Mouse (Mus musculus) limb, embryonic 12.5 days (tissue): ENCODE results near the gene 4933427D14Rik. TPM values are rescaled to one million over a fixed set of nuclear protein-coding genes. Genes with fewer than 3 reads are reported as not detected.

Experiments
- ATAC-seq: fragments of 200-750 bp; cut with Nextera tagmentation; 2 replicates; pipeline ENCODE4 v1.8.0; 2017; ENCODE audit warnings: low read depth, moderate TSS enrichment; ENCODE audit not compliant: insufficient number of reproducible peaks, insufficient read depth, low FRiP score, low TSS enrichment
- H3K27ac ChIP-seq: fragments of 300-500 bp; sonication (generic); 2 replicates; pipeline ENCODE4 v1.5.1; 2016; ENCODE audit warnings: mild to moderate bottlenecking, moderate library complexity
- H3K27me3 ChIP-seq: fragments of 300-500 bp; sonication (generic); 2 replicates; pipeline ENCODE4 v1.6.1; 2016; ENCODE audit warnings: mild to moderate bottlenecking, moderate library complexity
- H3K36me3 ChIP-seq: fragments of 300-500 bp; sonication (generic); 2 replicates; pipeline ENCODE4 v1.6.1; 2016; ENCODE audit warnings: mild to moderate bottlenecking, moderate library complexity
- H3K4me1 ChIP-seq: fragments of 300-500 bp; sonication (generic); replicated peaks from 2 replicates; pipeline ENCODE4 v1.6.1; 2016
- H3K4me2 ChIP-seq: fragments of 300-500 bp; sonication (generic); 2 replicates; pipeline ENCODE4 v1.6.1; 2016; ENCODE audit warnings: mild to moderate bottlenecking, moderate library complexity
- H3K4me3 ChIP-seq: fragments of 300-500 bp; sonication (generic); replicated peaks from 2 replicates; pipeline ENCODE4 v1.5.1; 2016; ENCODE audit warnings: mild to moderate bottlenecking
- H3K9ac ChIP-seq: fragments of 300-500 bp; sonication (generic); replicated peaks from 2 replicates; pipeline ENCODE4 v1.6.1; 2016; ENCODE audit warnings: mild to moderate bottlenecking, moderate library complexity
- H3K9me3 ChIP-seq: fragments of 300-500 bp; sonication (generic); 2 replicates; pipeline ENCODE4 v1.6.1; 2016; ENCODE audit warnings: mild to moderate bottlenecking, moderate library complexity
- whole genome bisulfite sequencing: fragments of 180-500 bp; shearing (Covaris S2); methylation state at CpG from one replicate; pipeline ENCODE4 v1.1.7; 2016; 5-methylcytosine and 5-hydroxymethylcytosine counted together
- polyA plus RNA-seq: library from polyadenylated mRNA; unstranded; fragments of >200 nt; fragmentation: Nextera tagmentation; extraction: Ambion mirVana; gene quantifications from 2 replicates; pipeline ENCODE4 v1.2.1, GENCODE M21; 2016

4933427D14Rik gene
- polyA plus RNA-seq, 1 experiment from 2014 or later = 21.5 TPM

DNA sequence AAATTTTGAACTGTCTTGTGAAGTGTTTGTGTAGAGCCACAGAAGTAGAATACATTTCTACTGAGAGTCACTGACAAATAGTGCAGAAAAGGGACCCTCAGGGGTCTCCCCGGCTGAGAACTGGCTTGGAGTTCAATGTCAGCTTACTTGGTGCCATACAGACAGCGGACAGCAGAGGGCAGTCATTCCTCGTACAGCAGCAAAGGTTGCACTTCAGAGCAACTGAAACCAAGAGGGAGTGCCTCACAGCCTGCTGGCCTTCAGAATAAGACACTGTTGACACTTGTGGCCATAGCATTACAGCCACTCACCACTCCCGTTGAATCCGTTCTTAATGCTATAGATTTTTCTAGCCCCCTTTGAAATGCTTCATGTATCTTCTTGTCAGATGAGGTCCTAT is 17.6 kb upstream of the 4933427D14Rik start:
- 19% methylated on average over 5 of the region's 5 CpGs for WGBS
- no peak overlapping the region for H3K4me3 ChIP-seq
- H3K36me3 ChIP-seq = no peaks in the 10 kb centered on the region
- no peak overlapping the region for H3K4me2 ChIP-seq
- H3K27me3 ChIP-seq = no peaks in the 10 kb centered on the region
- H3K27ac ChIP-seq = no peak overlapping the region
- no peaks in the 10 kb centered on the region for H3K9me3 ChIP-seq
- ATAC-seq = no peak
- H3K4me1 ChIP-seq = no peaks in the 10 kb centered on the region
- H3K9ac ChIP-seq = no peak overlapping the region

DNA sequence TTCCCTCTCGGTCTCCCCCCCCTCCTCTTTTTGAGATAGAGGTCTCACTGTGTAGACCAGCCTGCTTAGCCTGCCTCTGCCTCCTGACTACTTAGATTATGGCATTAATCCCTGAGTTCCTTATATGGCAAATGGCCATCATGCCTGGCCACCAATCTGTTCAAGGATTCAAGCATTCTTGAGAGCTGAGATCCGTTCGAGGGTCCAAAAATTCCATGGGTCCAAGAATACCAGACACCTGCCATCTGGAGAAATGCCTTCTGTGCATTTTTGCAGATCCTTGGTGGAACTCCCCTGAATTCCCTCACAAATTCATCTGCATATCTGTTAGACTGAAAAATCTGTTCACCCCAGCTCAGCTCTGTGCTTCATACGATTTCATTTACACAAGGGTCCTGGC is 16.2 kb upstream of the 4933427D14Rik start:
- Histone ChIP-seq H3K27me3 (no peaks in the 10 kb centered on the region), H3K9ac (no peak overlapping the region), H3K4me1 (no peaks in the 10 kb centered on the region), H3K27ac (no peak overlapping the region), H3K36me3 (no peaks in the 10 kb centered on the region), H3K4me2 (no peak overlapping the region), H3K4me3 (no peak overlapping the region), H3K9me3 (no peaks in the 10 kb centered on the region)
- ATAC-seq = no peak
- 81% methylated on average over 4 of the region's 4 CpGs for whole genome bisulfite sequencing

DNA sequence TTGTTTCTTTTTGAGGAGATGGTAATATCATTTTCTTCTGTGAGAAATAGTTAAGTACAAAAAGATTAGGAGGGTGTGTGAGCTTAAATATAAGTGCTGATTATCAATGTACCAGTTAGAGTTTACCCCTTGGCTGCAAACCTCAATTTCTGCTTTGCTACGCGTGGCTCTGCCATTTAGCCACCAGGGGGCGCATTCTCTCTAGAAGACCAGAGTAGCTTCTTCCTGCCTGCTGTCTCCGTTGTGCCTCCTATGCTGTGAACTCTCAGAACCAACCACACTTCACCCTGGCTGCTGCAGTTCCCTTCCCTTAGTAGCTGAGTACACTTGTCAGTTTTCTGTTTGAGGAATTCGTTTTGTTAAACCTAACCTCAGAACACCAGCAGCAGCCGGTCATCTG is 14.0 kb upstream of the 4933427D14Rik start:
- 17% methylated on average over 6 of the region's 6 CpGs for WGBS
- no peak for ATAC-seq
- H3K27me3 ChIP-seq = no peaks in the 10 kb centered on the region

DNA sequence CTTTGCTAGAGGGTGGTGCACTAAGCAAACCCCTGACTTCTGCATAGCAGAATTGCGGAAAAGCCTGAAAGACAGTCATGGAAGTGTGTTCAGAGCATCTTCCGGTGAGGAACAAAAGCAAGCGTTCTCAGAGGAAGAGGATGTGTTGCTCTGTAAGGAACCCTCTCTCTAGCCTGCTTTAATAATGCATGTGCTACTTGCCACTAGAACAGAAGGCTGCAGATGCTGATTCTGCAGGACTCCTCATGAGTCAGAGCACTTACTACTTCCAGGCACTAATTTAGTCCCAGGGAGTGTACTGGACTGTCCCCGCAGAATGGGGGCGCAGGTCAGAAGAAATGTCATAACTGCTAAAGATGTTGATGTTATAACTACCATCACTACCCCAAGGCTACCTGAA is 9.9 kb upstream of the 4933427D14Rik start:
- H3K4me3 ChIP-seq = no peak overlapping the region
- ATAC-seq = no peak
- no peaks in the 10 kb centered on the region for H3K9me3 ChIP-seq
- peaks cover 3% of the 10 kb centered on the region; the same call in 1 of the 2 replicates for H3K36me3 ChIP-seq
- no peak overlapping the region for H3K4me2 ChIP-seq
- no peaks in the 10 kb centered on the region for H3K27me3 ChIP-seq
- H3K9ac ChIP-seq = no peak overlapping the region
- H3K27ac ChIP-seq = no peak overlapping the region
- peaks cover 12% of the 10 kb centered on the region for H3K4me1 ChIP-seq
- 91% methylated on average over 5 of the region's 5 CpGs for WGBS

More for the DNA sequence above, 14.0 kb upstream of the 4933427D14Rik start:
- no peak overlapping the region for H3K4me2 ChIP-seq
- H3K4me3 ChIP-seq = no peak overlapping the region
- H3K9ac ChIP-seq = no peak overlapping the region
- no peaks in the 10 kb centered on the region for H3K36me3 ChIP-seq
- H3K27ac ChIP-seq = no peak overlapping the region
- no peaks in the 10 kb centered on the region for H3K9me3 ChIP-seq
- peaks cover 6% of the 10 kb centered on the region; the same call in 1 of the 2 replicates for H3K4me1 ChIP-seq

DNA sequence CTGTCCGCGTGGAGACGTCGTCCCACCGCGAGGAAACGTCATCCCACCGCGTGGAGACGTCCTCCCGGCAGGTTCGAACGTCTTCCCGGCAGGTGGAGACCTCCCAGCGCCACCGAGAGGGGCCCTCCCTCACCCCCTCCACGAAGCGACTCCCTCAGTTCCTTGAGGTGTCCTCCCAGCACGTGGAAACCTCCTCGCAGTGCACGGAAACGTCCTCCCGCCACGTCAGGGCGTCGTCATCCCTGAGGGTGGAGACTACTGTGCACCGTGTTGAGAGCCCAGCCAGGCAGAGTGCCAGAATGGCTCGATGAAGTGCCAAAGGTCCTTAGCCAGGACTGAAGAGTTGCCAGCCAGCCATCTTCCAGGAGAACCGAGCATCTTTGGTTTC is 8.1 kb upstream of the 4933427D14Rik start, which contains the start of gene Med31:
Gene Med31, minus strand, starts transcription at position 183 of the 388 bp plus-strand sequence.
- no peaks in the 10 kb centered on the region for H3K9me3 ChIP-seq
- ATAC-seq = peak; percentile 60
- peak within 1 kb of the TSS; percentile 60 for H3K27ac ChIP-seq
- H3K4me1 ChIP-seq = peaks cover 12% of the 10 kb centered on the region
- H3K36me3 ChIP-seq = peaks cover 19% of the 10 kb centered on the region
- peak within 1 kb of the TSS; percentile 66 for H3K4me3 ChIP-seq
- H3K27me3 ChIP-seq = no peaks in the 10 kb centered on the region
- peak within 1 kb of the TSS; percentile 88 for H3K4me2 ChIP-seq
- 4% methylated on average over 29 of the region's 29 CpGs for WGBS
- peak within 1 kb of the TSS; percentile 76 for H3K9ac ChIP-seq

DNA sequence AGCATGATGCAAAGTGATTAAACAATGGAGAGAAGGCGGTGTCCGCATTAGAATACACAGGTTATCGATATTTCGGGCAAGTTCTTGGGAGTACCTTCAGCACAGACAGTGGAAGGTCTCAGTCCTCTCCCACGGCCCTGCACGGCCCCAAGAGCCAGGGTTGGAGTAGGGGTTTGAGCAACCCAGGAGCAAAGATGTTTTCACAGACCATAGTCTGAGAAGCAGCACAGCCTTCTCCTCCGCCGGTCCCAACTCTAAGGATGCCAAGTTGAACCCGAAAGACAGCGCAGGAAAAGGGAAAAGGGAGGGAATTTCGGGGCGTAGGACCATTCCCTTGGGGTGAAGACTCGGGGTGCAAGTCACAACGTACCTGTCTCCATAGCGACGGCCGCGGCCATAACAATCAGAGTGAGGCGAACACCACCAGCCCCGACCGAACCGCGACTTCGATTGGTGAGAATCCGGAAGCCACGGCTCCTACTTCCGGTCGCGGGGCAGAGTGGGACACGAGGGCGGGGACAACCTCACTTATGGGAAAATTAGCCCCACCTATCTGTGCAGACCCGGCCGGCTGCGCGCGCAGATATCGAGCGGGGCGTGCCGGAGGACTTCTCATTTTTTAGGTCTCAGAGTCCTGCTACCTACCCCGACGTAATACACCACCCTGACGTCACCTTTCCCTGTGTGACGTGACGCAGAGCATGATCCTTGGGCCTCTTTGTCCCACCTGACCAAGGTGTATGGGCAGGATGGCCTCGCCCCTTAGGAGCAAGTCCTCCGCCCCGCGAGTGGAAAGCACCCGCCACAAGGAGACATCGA is 7.5 kb upstream of the 4933427D14Rik start:
- 2% methylated on average over 51 of the region's 51 CpGs for WGBS
- no peaks in the 10 kb centered on the region for H3K9me3 ChIP-seq
- peak overlapping the region; percentile 76 for H3K9ac ChIP-seq
- H3K4me1 ChIP-seq = peaks cover 12% of the 10 kb centered on the region
- H3K4me2 ChIP-seq = peak overlapping the region; percentile 88
- H3K4me3 ChIP-seq = peak overlapping the region; percentile 66
- peak; percentile 92 for ATAC-seq
- peak overlapping the region; percentile 60 for H3K27ac ChIP-seq
- H3K27me3 ChIP-seq = no peaks in the 10 kb centered on the region
- peaks cover 25% of the 10 kb centered on the region for H3K36me3 ChIP-seq

DNA sequence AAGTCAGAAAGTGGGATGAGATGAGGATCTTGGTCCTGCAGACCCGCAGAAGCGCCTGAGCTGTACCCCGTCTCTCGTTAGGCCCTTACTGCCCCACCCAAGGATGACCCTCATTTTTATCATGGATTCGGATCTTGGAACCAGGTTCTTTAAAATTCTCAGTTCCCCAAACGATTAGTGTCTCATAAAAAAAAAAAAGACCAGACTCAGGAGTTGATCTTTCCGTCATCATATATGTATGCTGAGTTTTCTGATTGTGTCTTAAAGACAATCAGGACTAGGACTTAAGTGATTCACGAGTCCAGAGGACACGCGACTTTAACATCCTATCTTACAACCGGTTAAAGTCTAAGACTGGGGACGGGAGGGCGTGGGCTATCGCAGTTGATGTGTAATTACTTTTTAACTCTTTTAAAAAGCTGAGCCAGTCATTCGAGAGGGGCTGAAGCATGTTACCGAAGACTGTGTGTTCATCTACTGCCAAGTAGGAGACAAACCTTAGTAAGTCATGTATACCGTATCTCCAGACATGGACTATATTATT is 647 bp upstream of the 4933427D14Rik start:
- H3K9ac ChIP-seq = peak overlapping the region; percentile 79
- 20% methylated on average over 17 of the region's 17 CpGs for WGBS
- peak overlapping the region; percentile 86; the same call in 1 of the 2 replicates for H3K27ac ChIP-seq
- peaks cover 15% of the 10 kb centered on the region for H3K4me1 ChIP-seq
- H3K4me3 ChIP-seq = peak overlapping the region; percentile 80
- no peak for ATAC-seq
- peak overlapping the region; percentile 90 for H3K4me2 ChIP-seq
- peaks cover 29% of the 10 kb centered on the region for H3K36me3 ChIP-seq
- no peaks in the 10 kb centered on the region for H3K9me3 ChIP-seq
- H3K27me3 ChIP-seq = no peaks in the 10 kb centered on the region

DNA sequence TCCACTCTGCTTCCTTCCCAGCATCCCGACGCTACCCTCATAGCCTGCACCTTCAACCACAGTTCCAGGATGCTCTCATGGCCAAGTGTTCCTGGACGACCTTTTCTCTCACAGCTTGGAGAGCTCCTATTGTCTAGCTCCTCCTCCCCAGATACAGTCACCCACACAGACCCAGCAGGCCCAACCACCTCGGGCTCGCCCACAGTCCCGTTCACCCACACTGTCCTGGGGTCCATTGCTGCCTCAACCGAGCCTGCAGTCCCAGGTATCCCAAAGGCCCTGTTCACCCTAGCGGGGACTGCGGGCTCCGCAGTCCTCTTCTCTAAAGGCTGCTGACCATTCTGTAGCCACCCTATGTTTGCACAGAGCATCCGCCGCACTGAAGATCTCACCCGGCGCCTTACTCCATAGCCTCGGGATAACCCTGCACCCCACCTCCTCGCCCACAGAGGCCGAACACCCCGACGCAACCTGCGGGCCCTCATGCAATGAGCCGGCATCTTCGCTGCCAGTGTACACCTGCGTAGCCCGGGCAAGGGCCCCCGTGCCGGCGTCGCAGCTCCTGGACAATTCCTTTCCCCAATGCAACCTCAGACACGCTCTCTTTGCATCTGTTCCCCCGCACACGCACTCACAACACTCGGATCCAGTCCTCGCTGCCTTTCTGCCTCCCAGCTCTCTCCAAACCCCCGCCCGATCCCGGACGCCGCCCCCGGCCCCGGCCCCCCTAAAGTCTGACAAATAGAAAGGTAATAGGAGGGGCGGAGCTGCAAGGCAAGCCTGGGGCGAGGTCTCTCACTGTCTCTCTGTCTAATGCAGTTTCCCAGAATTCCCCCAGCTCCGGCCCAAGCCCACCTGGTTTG is 687 bp downstream of the 4933427D14Rik start, which contains the start of gene Gm43951:
Gene Gm43951, minus strand, starts transcription at position 500 of the 863 bp plus-strand sequence.
- peak; percentile 74 for ATAC-seq
- 1% methylated on average over 43 of the region's 43 CpGs for WGBS

DNA sequence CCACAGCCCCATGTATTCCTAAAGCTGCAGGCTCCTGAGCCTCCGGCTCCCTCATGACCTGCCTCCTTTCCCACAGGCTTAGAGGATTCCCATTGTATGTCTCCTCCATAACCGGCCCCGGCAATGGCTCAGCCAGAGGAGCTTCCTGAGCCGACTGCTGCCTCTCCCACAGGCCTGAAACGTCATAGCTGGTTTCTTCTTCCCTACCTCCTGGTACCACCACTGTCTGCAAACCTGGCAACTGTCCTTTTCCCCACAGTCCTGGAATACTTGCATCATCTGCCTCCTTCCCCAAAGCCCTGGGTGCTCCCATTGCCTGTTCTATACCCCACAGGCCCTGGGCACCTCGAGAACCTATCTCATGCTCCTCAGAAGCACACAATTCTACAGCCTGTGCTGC is 2.0 kb downstream of the 4933427D14Rik start:
- H3K9ac ChIP-seq = no peak overlapping the region
- peak overlapping the region; percentile 90 for H3K4me2 ChIP-seq
- H3K4me3 ChIP-seq = peak overlapping the region; percentile 80; the same call in 1 of the 2 replicates

More for the DNA sequence above, 687 bp downstream of the 4933427D14Rik start, which contains the start of gene Gm43951:
- Histone ChIP-seq H3K4me1 (peaks cover 15% of the 10 kb centered on the region), H3K9ac (peak within 1 kb of the TSS; percentile 79), H3K9me3 (no peaks in the 10 kb centered on the region), H3K4me3 (peak within 1 kb of the TSS; percentile 80), H3K27me3 (no peaks in the 10 kb centered on the region), H3K27ac (peak within 1 kb of the TSS; percentile 86), H3K4me2 (peak within 1 kb of the TSS; percentile 90), H3K36me3 (peaks cover 28% of the 10 kb centered on the region)

DNA sequence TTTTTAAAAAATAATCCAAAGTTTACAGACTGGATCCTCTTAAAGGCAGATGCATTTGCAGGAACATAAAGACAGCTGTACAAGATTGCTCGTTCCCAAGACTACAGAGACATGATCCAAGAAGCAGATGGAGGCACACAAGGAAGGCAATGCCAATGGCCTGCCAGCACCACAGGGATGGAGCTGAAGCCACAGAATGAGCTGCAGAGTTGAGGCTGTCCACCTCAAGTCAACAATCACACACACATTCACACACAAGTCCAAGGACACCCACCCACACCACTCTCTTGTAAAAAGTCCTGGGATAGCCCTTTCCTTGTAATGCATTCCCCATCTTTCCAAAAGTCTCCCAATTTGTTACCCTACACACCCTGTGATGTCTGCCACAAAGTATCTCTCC is 3.8 kb downstream of the 4933427D14Rik start:
- Histone ChIP-seq H3K4me2 (no peak overlapping the region), H3K27me3 (no peaks in the 10 kb centered on the region), H3K9ac (no peak overlapping the region), H3K9me3 (no peaks in the 10 kb centered on the region), H3K4me1 (peaks cover 15% of the 10 kb centered on the region), H3K36me3 (peaks cover 32% of the 10 kb centered on the region), H3K4me3 (no peak overlapping the region), H3K27ac (no peak overlapping the region)
- ATAC-seq = no peak
- WGBS = 85% methylated on average over 1 of the region's 1 CpGs

More for the DNA sequence above, 2.0 kb downstream of the 4933427D14Rik start:
- WGBS = 91% methylated on average over 6 of the region's 6 CpGs
- no peak overlapping the region for H3K27ac ChIP-seq
- peaks cover 15% of the 10 kb centered on the region for H3K4me1 ChIP-seq
- no peaks in the 10 kb centered on the region for H3K9me3 ChIP-seq
- ATAC-seq = no peak
- H3K36me3 ChIP-seq = peaks cover 28% of the 10 kb centered on the region
- H3K27me3 ChIP-seq = no peaks in the 10 kb centered on the region

DNA sequence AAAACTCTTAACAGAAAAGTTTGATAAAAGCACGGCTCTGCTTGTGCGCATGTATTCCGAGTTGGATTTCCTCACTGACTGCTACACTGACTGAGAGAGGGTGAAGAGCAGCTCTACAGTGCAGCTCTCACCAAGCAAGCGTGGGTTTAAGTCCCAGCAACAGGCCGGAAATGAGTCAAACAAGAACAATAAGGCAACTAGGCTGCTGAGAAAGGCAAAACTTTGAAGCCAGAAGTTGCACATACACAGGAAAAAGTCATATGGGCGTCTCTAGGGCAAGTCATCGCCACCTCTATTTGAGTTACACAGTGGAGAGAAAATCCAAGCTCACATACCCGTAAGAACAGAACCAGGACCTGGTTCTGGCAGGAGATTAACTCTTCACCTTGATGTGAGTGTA is 10.8 kb downstream of the 4933427D14Rik start:
- Histone ChIP-seq H3K4me1 (no peaks in the 10 kb centered on the region), H3K36me3 (peaks cover 63% of the 10 kb centered on the region), H3K4me3 (no peak overlapping the region), H3K9ac (no peak overlapping the region), H3K4me2 (no peak overlapping the region), H3K27ac (no peak overlapping the region), H3K27me3 (no peaks in the 10 kb centered on the region), H3K9me3 (no peaks in the 10 kb centered on the region)
- whole genome bisulfite sequencing = 90% methylated on average over 8 of the region's 8 CpGs
- ATAC-seq = no peak
